Mouse (Mus musculus): ENCODE data around the gene Cdc42bpg.

DNA sequence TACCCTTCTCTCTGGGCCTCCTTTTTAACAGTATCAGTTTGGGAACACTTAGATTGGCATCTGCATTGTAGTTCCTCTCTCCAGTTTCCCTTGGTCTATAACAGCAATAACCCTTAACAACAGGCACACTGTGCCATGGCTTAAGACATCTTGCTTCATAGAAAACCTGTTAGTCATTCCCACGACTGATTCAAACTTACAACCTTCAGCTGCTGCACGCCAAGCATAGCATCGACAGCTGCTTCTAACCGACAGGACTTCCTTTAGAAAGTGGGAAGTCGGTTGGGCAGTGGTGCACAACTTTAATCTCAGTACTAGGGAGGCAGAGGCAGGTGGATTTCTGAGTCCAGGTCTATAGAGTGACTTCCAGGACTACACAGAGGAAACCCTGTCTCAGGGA is 24.9 kb downstream of the Cdc42bpg start:
- TF ChIP-seq CTCF (IDR thresholded peaks at IDR 0.05; ENCODE audit: extremely low read depth, insufficient read depth, insufficient read length, insufficient replicate concordance) (no peak), POLR2A (IDR thresholded peaks at IDR 0.05; ENCODE audit: low read depth, low read length) (no peak)

All from spleen, adult 2 months (tissue).